Mouse (Mus musculus) megakaryocyte progenitor cell, adult 5-6 weeks (primary cell): Measurements from ENCODE around the gene Pou6f1. TPM values are rescaled to one million over a fixed set of nuclear protein-coding genes. Genes with fewer than 3 reads are reported as not detected.

ENCODE experiments used
- total RNA-seq, 2 experiments: library from RNA; stranded (forward) in 1 of 2; stranded (reverse) in 1 of 2; fragments of 157-497, 149-512 nt in 1 of 2; fragments of 200-1000 nt in 1 of 2; gene quantifications; 2 replicates each; pipeline versions ENCODE4 v1.2.3 to v1.2.4; 2015 to 2017

Gene Pou6f1
- total RNA-seq, 2 experiments from 2014 or later = 0.02 TPM; not detected in 1

Other genes with a start within 250 kb of the Pou6f1 start
- not detected in 2 replicates for gene Methig1, start 246.8 kb downstream of the Pou6f1 start, total RNA-seq (2015)
- not detected in 2 replicates for gene Methig1, start 246.8 kb downstream of the Pou6f1 start, total RNA-seq (2017)
- gene Mettl7a2, start 246.8 kb downstream of the Pou6f1 start, total RNA-seq (2015) = not detected in 2 replicates
- not detected in 2 replicates for gene Mettl7a2, start 246.8 kb downstream of the Pou6f1 start, total RNA-seq (2017)
- gene Higd1c, start 235.4 kb downstream of the Pou6f1 start, total RNA-seq (2015) = not detected in 2 replicates
- gene Higd1c, start 235.4 kb downstream of the Pou6f1 start, total RNA-seq (2017) = not detected in 2 replicates
- not detected in 2 replicates for gene Gm5475, start 177.8 kb downstream of the Pou6f1 start, total RNA-seq (2015)
- gene Gm5475, start 177.8 kb downstream of the Pou6f1 start, total RNA-seq (2017) = not detected in 2 replicates
- 8.2 and 12.0 TPM in 2 replicates for gene Slc11a2, start 174.9 kb downstream of the Pou6f1 start, total RNA-seq (2015)
- 11.0 and 14.6 TPM in 2 replicates for gene Slc11a2, start 174.9 kb downstream of the Pou6f1 start, total RNA-seq (2017)
- gene Letmd1, start 131.0 kb downstream of the Pou6f1 start, total RNA-seq (2015) = 35.7 and 37.2 TPM in 2 replicates
- 22.0 and 22.2 TPM in 2 replicates for gene Letmd1, start 131.0 kb downstream of the Pou6f1 start, total RNA-seq (2017)
- gene Csrnp2, start 104.5 kb downstream of the Pou6f1 start, total RNA-seq (2015) = 1.5 and 1.6 TPM in 2 replicates
- 1.7 and 2.7 TPM in 2 replicates for gene Csrnp2, start 104.5 kb downstream of the Pou6f1 start, total RNA-seq (2017)
- 4.7 and 5.8 TPM in 2 replicates for gene Tfcp2, start 48.0 kb downstream of the Pou6f1 start, total RNA-seq (2015)
- 6.0 and 9.2 TPM in 2 replicates for gene Tfcp2, start 48.0 kb downstream of the Pou6f1 start, total RNA-seq (2017)
- 334 and 357 TPM in 2 replicates for gene Dazap2, start 15.4 kb upstream of the Pou6f1 start, total RNA-seq (2015)
- 136 and 150 TPM in 2 replicates for gene Dazap2, start 15.4 kb upstream of the Pou6f1 start, total RNA-seq (2017)
- gene Smagp, start 37.0 kb upstream of the Pou6f1 start, total RNA-seq (2015) = 0.64 and 1.1 TPM in 2 replicates
- gene Smagp, start 37.0 kb upstream of the Pou6f1 start, total RNA-seq (2017) = 0.71 TPM in 1 of 2 replicates, not detected in the other
- gene Bin2, start 69.6 kb upstream of the Pou6f1 start, total RNA-seq (2015) = 129 and 133 TPM in 2 replicates
- gene Bin2, start 69.6 kb upstream of the Pou6f1 start, total RNA-seq (2017) = 98.9 and 105 TPM in 2 replicates
- 12.2 and 28.8 TPM in 2 replicates for gene Cela1, start 87.9 kb upstream of the Pou6f1 start, total RNA-seq (2015)
- gene Cela1, start 87.9 kb upstream of the Pou6f1 start, total RNA-seq (2017) = 5.2 and 10.8 TPM in 2 replicates
- gene Galnt6, start 129.4 kb upstream of the Pou6f1 start, total RNA-seq (2015) = 11.7 and 11.9 TPM in 2 replicates
- gene Galnt6, start 129.4 kb upstream of the Pou6f1 start, total RNA-seq (2017) = 28.0 and 29.8 TPM in 2 replicates
- 20.3 and 26.1 TPM in 2 replicates for gene Slc4a8, start 161.8 kb upstream of the Pou6f1 start, total RNA-seq (2015)
- 21.3 and 22.2 TPM in 2 replicates for gene Slc4a8, start 161.8 kb upstream of the Pou6f1 start, total RNA-seq (2017)